Mouse (Mus musculus) limb, embryonic 12.5 days (tissue): ENCODE measurements around the gene Stap2. TPM values are rescaled to one million over a fixed set of nuclear protein-coding genes. Genes with fewer than 3 reads are reported as not detected.
A peak's percentile ranks its signal among the peaks of the same experiment; 100 is the strongest.

ENCODE experiments used
- ATAC-seq: fragments of 200-750 bp; cut with Nextera tagmentation; 2 replicates; pipeline ENCODE4 v1.8.0; 2017; ENCODE audit warnings: low read depth, moderate TSS enrichment; ENCODE audit not compliant: insufficient number of reproducible peaks, insufficient read depth, low FRiP score, low TSS enrichment
- H3K27ac ChIP-seq: fragments of 300-500 bp; sonication (generic); 2 replicates; pipeline ENCODE4 v1.5.1; 2016; ENCODE audit warnings: mild to moderate bottlenecking, moderate library complexity
- H3K27me3 ChIP-seq: fragments of 300-500 bp; sonication (generic); 2 replicates; pipeline ENCODE4 v1.6.1; 2016; ENCODE audit warnings: mild to moderate bottlenecking, moderate library complexity
- H3K36me3 ChIP-seq: fragments of 300-500 bp; sonication (generic); 2 replicates; pipeline ENCODE4 v1.6.1; 2016; ENCODE audit warnings: mild to moderate bottlenecking, moderate library complexity
- H3K4me1 ChIP-seq: fragments of 300-500 bp; sonication (generic); replicated peaks from 2 replicates; pipeline ENCODE4 v1.6.1; 2016
- H3K4me2 ChIP-seq: fragments of 300-500 bp; sonication (generic); 2 replicates; pipeline ENCODE4 v1.6.1; 2016; ENCODE audit warnings: mild to moderate bottlenecking, moderate library complexity
- H3K4me3 ChIP-seq: fragments of 300-500 bp; sonication (generic); replicated peaks from 2 replicates; pipeline ENCODE4 v1.5.1; 2016; ENCODE audit warnings: mild to moderate bottlenecking
- H3K9ac ChIP-seq: fragments of 300-500 bp; sonication (generic); replicated peaks from 2 replicates; pipeline ENCODE4 v1.6.1; 2016; ENCODE audit warnings: mild to moderate bottlenecking, moderate library complexity
- H3K9me3 ChIP-seq: fragments of 300-500 bp; sonication (generic); 2 replicates; pipeline ENCODE4 v1.6.1; 2016; ENCODE audit warnings: mild to moderate bottlenecking, moderate library complexity
- WGBS: fragments of 180-500 bp; shearing (Covaris S2); methylation state at CpG from one replicate; pipeline ENCODE4 v1.1.7; 2016; 5-methylcytosine and 5-hydroxymethylcytosine counted together
- polyA plus RNA-seq: library from polyadenylated mRNA; unstranded; fragments of >200 nt; fragmentation: Nextera tagmentation; extraction: Ambion mirVana; gene quantifications from 2 replicates; pipeline ENCODE4 v1.2.1, GENCODE M21; 2016

The Stap2 gene
- polyA plus RNA-seq, 1 experiment from 2014 or later: 7.2 TPM

- Histone ChIP-seq H3K4me1 (peaks cover 12% of the 10 kb centered on the region), H3K36me3 (peaks cover 57% of the 10 kb centered on the region), H3K27me3 (peaks cover 5% of the 10 kb centered on the region; the same call in 1 of the 2 replicates), H3K4me2 (no peak overlapping the region), H3K4me3 (no peak overlapping the region), H3K9me3 (no peaks in the 10 kb centered on the region), H3K9ac (no peak overlapping the region), H3K27ac (no peak overlapping the region)
- WGBS: 69% methylated on average over 7 of the region's 7 CpGs
- no peak for ATAC-seq
These were observed 37.2 kb downstream of the Stap2 start for GRCm38 (mm10) chr17:55968210-55968609.

- Histone ChIP-seq H3K36me3 (peaks cover 59% of the 10 kb centered on the region), H3K4me1 (peaks cover 12% of the 10 kb centered on the region), H3K27me3 (peaks cover 5% of the 10 kb centered on the region; the same call in 1 of the 2 replicates), H3K4me3 (no peak overlapping the region), H3K9me3 (no peaks in the 10 kb centered on the region), H3K9ac (no peak overlapping the region), H3K4me2 (no peak overlapping the region), H3K27ac (no peak overlapping the region)
- 93% methylated on average over 4 of the region's 4 CpGs for WGBS
- ATAC-seq: no peak
These were observed 38.2 kb downstream of the Stap2 start for GRCm38 (mm10) chr17:55967186-55967585.

DNA sequence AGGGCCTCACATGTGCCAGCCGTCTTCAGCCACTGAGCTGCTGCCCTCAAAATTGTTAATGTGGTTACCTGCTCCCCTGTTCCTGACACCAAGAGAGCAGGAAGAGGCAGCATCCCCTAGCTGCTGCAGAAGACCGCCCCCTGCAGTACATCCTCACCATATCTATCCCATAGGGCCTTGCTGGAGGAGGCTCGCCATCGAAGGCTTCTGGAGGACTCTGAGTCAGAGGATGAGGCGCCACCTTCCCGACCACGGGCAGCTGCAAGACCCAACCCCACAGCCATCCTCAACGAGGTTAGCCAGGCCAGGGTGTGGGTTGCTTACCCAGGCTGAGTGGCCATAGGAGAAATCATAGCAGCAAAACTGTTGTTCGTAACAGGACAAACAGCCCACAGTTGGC, 40.4 kb downstream of the Stap2 start:
- H3K4me1 ChIP-seq: no peaks in the 10 kb centered on the region; the same call in 1 of the 2 replicates
- H3K27me3 ChIP-seq: no peaks in the 10 kb centered on the region
- no peak overlapping the region for H3K9ac ChIP-seq
- no peak overlapping the region for H3K4me2 ChIP-seq
- H3K4me3 ChIP-seq: no peak overlapping the region
- peaks cover 75% of the 10 kb centered on the region for H3K36me3 ChIP-seq
- no peak for ATAC-seq
- 81% methylated on average over 9 of the region's 9 CpGs for WGBS
- no peaks in the 10 kb centered on the region for H3K9me3 ChIP-seq
- H3K27ac ChIP-seq: no peak overlapping the region

DNA sequence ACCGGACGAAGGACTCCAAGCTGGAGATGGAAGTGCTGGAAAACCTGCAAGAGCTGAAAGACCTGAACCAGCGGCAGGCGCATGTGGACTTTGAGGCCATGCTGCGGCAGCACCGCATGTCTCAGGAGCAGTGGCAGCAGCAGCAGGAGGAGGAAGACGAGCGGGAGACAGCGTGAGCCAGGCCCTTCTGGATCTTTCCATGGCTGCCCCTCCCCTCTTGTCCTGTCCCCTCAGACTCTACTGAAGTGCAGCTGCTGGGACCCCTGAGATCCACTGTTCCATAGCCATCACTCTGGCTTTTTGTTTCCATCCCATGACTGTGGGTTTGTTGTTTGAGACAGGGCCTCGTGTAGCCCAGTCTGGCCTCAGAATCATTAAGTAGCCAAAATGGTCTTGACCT, 40.9 kb downstream of the Stap2 start:
- WGBS: 90% methylated on average over 10 of the region's 10 CpGs
- H3K9ac ChIP-seq: no peak overlapping the region

DNA sequence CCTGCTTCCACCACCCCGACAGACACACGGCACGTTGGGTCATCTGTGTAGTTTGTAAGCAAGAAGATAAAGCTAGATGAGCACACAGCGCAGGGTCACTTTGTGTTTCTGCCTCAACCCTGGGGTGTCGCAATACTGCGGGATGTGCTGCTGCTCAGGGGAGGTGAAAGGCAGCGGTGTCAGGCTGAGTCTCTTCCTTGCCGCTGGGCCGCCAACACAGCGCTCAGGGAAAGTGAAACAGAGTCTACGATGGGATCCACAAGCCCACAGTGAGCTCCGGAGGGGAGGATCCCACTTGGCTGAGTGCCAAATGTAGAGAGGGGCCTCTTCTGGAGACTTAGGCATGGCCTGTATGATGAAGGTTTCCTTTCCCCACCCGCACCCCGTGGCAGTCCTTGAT, 42.2 kb downstream of the Stap2 start:
- Histone ChIP-seq H3K4me1 (peaks cover 9% of the 10 kb centered on the region), H3K4me3 (no peak overlapping the region), H3K9ac (no peak overlapping the region), H3K27ac (no peak overlapping the region), H3K36me3 (peaks cover 71% of the 10 kb centered on the region), H3K4me2 (no peak overlapping the region), H3K27me3 (no peaks in the 10 kb centered on the region), H3K9me3 (no peaks in the 10 kb centered on the region)
- ATAC-seq: no peak
- WGBS: 82% methylated on average over 14 of the region's 14 CpGs

More for the DNA sequence above, 40.9 kb downstream of the Stap2 start:
- Histone ChIP-seq H3K4me1 (peaks cover 5% of the 10 kb centered on the region), H3K36me3 (peaks cover 75% of the 10 kb centered on the region), H3K9me3 (no peaks in the 10 kb centered on the region), H3K4me2 (no peak overlapping the region), H3K27ac (no peak overlapping the region), H3K27me3 (no peaks in the 10 kb centered on the region), H3K4me3 (no peak overlapping the region)
- ATAC-seq: no peak

DNA sequence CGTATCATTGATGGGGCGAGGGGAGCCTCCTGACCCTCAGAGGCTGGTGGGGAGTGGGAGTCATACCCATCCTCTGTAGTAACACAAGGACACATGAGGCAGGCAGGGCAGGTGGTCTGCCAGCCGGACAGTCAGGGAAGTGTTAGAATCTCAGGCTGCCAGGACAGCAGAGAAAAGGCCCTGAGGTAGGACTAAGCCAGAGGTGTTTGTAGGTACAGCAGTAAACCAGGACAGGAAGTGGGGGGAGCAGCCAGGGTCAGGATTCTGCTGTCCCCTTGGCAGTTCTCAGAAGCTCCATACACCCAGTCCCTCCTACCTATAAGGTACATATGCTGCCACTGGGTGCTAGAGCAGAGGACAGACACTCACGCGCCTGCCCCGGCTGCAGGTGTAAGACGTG, 43.8 kb downstream of the Stap2 start:
- Histone ChIP-seq H3K27me3 (no peaks in the 10 kb centered on the region), H3K4me3 (no peak overlapping the region), H3K27ac (no peak overlapping the region), H3K36me3 (peaks cover 55% of the 10 kb centered on the region), H3K4me1 (peaks cover 17% of the 10 kb centered on the region), H3K9ac (no peak overlapping the region), H3K9me3 (no peaks in the 10 kb centered on the region), H3K4me2 (no peak overlapping the region)
- ATAC-seq: no peak
- 87% methylated on average over 7 of the region's 7 CpGs for WGBS

- H3K4me3 ChIP-seq: no peak overlapping the region
- no peaks in the 10 kb centered on the region for H3K9me3 ChIP-seq
- no peak overlapping the region for H3K27ac ChIP-seq
- H3K4me1 ChIP-seq: peaks cover 24% of the 10 kb centered on the region
- no peak overlapping the region for H3K4me2 ChIP-seq
- peaks cover 48% of the 10 kb centered on the region for H3K36me3 ChIP-seq
- no peak for ATAC-seq
- H3K9ac ChIP-seq: no peak overlapping the region
- no peaks in the 10 kb centered on the region for H3K27me3 ChIP-seq
These were observed 44.6 kb downstream of the Stap2 start for GRCm38 (mm10) chr17:55960791-55961190.

DNA sequence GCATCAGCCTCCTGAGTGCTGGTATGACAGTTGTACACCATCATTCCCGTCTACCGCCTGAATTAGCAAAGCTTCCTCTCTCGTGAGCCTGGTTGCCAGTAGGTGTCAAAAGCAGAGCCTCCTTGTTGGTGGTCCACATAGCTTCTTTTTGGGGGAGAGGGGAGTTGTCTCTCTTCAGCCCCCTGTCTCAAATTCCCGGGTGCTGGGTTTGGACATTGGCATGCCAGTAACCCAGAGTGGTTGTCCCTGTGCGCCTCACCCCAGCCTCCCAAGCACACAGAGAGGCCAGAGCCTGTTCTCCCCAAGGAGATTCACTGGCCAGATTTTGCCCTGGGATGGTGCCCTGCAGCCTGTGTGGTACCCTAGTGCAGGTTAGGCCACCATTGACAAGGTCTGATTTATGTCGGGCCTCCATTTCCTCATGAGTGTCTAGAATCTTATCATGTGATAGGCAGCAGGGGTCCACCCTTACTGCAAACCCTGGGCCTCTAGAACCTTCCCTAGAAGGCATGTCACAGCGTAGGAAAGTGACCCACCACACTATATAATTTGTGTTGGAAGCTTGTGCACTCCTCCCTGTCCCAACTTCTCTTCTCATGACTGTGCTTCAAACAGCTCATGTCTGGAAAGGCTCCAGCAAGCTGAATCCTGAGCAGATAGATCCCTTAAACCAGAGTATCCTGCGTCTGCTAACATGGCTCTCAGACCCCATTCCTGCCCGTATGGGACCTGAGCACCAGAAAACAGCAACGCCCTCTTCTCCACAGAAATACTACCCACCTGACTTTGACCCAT, 45.2 kb downstream of the Stap2 start:
- peaks cover 3% of the 10 kb centered on the region for H3K27me3 ChIP-seq
- peaks cover 24% of the 10 kb centered on the region for H3K4me1 ChIP-seq
- peak overlapping the region; percentile 18; the same call in 1 of the 2 replicates for H3K9ac ChIP-seq
- WGBS: 76% methylated on average over 10 of the region's 10 CpGs
- H3K36me3 ChIP-seq: peaks cover 43% of the 10 kb centered on the region
- H3K4me2 ChIP-seq: peak overlapping the region; percentile 79
- no peak for ATAC-seq
- no peaks in the 10 kb centered on the region for H3K9me3 ChIP-seq
- H3K27ac ChIP-seq: no peak overlapping the region
- H3K4me3 ChIP-seq: peak overlapping the region; percentile 53

DNA sequence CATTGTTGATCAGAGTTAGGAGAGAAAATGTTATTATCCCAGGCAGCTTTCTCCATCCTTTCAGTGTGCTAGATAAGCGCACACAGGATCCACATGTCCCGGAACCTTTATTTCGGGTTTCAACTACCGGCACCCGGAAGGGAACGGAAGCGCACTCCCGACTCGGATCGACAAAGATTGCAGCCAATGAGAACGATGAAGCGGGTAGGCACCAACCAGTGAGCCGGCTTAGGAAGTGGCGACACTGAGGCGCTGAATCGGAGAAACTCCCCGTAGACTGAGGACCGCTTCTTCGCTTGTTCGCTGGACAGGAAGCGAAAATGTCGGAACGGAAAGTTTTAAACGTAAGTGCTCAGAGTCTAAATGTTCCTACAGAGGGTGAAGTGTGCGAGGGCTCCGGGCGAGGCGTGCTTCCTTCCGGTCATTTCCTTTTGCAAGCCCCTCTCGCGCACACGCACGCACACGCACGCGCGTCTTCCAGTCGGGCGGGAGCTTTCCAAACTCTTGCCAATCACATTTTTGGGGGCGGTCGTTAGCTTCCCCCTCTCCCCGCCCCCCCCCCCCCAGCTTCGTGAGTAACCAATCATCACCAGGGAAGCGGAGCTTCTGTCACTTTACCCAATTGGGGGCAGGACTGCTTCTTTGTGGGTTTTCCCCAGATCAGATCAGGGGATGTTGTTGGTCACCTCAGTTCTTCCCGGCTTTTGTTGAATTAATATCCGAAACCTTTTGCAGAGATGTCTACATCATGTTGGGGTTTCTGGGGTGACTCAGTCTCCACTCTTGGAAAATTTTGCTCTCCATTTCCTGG, 46.3 kb downstream of the Stap2 start, which contains the start of gene Yju2:
TSS of gene Yju2 (plus strand) at position 182 of the 811 bp plus-strand sequence.
- Histone ChIP-seq H3K4me1 (peaks cover 24% of the 10 kb centered on the region), H3K36me3 (peaks cover 33% of the 10 kb centered on the region), H3K9ac (peak within 1 kb of the TSS; percentile 57), H3K27ac (peak within 1 kb of the TSS; percentile 94), H3K4me2 (peak within 1 kb of the TSS; percentile 79), H3K27me3 (peaks cover 13% of the 10 kb centered on the region), H3K4me3 (peak within 1 kb of the TSS; percentile 53), H3K9me3 (no peaks in the 10 kb centered on the region)
- under 1% methylated on average over 46 of the region's 46 CpGs for WGBS
- peak; percentile 83 for ATAC-seq

DNA sequence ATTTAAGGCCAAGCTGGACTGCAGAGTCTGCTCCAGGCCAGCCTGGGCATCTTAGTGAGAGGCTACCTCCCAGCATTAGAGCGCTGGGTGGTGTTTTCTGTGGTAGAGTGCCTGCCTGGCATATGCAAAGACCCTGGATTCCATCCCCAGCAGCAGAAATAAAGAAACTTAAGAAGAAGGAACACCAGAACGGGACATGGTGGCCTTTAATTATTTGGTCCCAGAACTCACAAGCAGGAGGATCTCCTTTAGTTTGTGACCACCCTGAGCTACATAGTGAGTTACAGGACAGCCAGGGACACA, 46.8 kb downstream of the Stap2 start:
- no peak for ATAC-seq
- Histone ChIP-seq H3K9ac (peak overlapping the region; percentile 52), H3K4me1 (peaks cover 24% of the 10 kb centered on the region), H3K27ac (peak overlapping the region; percentile 94), H3K9me3 (no peaks in the 10 kb centered on the region), H3K4me2 (peak overlapping the region; percentile 79), H3K27me3 (peaks cover 18% of the 10 kb centered on the region), H3K4me3 (peak overlapping the region; percentile 53), H3K36me3 (peaks cover 27% of the 10 kb centered on the region)
- WGBS: 26% methylated on average over 2 of the region's 2 CpGs

- ATAC-seq: no peak
- Histone ChIP-seq H3K4me1 (peaks cover 24% of the 10 kb centered on the region), H3K27me3 (peaks cover 21% of the 10 kb centered on the region), H3K27ac (peak overlapping the region; percentile 94), H3K4me3 (peak overlapping the region; percentile 53), H3K36me3 (peaks cover 21% of the 10 kb centered on the region), H3K9ac (peak overlapping the region; percentile 52), H3K4me2 (peak overlapping the region; percentile 79), H3K9me3 (no peaks in the 10 kb centered on the region)
- WGBS: 78% methylated on average over 13 of the region's 13 CpGs
These were observed 47.4 kb downstream of the Stap2 start for GRCm38 (mm10) chr17:55957726-55958583.
